Mouse (Mus musculus) forebrain, embryonic 14.5 days (tissue): ENCODE results near the gene 4930568D16Rik. TPM values are rescaled to one million over a fixed set of nuclear protein-coding genes. Genes with fewer than 3 reads are reported as not detected.

ENCODE experiments used
- polyA plus RNA-seq: library from polyadenylated mRNA; unstranded; fragments of >200 nt; fragmentation: Nextera tagmentation; extraction: Ambion mirVana; gene quantifications from 2 replicates; pipeline ENCODE4 v1.2.1, GENCODE M21; 2014

The 4930568D16Rik gene
- polyA plus RNA-seq, 1 experiment from 2014 or later = not detected

Other genes with a start within 250 kb of the 4930568D16Rik start
- 349 and 383 TPM in 2 replicates for gene Rab14, start 166.6 kb downstream of the 4930568D16Rik start, polyA plus RNA-seq
- 22.5 and 25.0 TPM in 2 replicates for gene Gsn, start 111.3 kb downstream of the 4930568D16Rik start, polyA plus RNA-seq
- 11.0 and 12.4 TPM in 2 replicates for gene Stom, start 30.8 kb downstream of the 4930568D16Rik start, polyA plus RNA-seq
- not detected in 2 replicates for gene 4930402F06Rik, start 29.4 kb upstream of the 4930568D16Rik start, polyA plus RNA-seq
- 5.0 and 6.1 TPM in 2 replicates for gene Ggta1, start 95.5 kb upstream of the 4930568D16Rik start, polyA plus RNA-seq
- 29.7 and 37.9 TPM in 2 replicates for gene Dab2ip, start 190.5 kb upstream of the 4930568D16Rik start, polyA plus RNA-seq